Mouse (Mus musculus) forelimb bud, embryonic 11.5 days (tissue): ENCODE measurements around the gene Cttn.

Experiments used
- DNase-seq: peaks from one replicate; pipeline ENCODE4 v3.0.0-alpha.2; 2012; ENCODE audit warnings: low read depth, low spot score

The Cttn gene

GRCm38 (mm10) chr7:144470545-144471059, at the start of gene Cttn:
Gene Cttn (minus strand): TSS chr7:144471009.
- peak; percentile 85 for DNase-seq

- DNase-seq: no peak
These were observed 49.0 kb upstream of the Cttn start for GRCm38 (mm10) chr7:144519852-144520251.

- DNase-seq: no peak
These were observed 45.9 kb upstream of the Cttn start for GRCm38 (mm10) chr7:144516711-144517110.

- DNase-seq: no peak
These were observed 38.3 kb upstream of the Cttn start for GRCm38 (mm10) chr7:144509090-144509489.

GRCm38 (mm10) chr7:144506807-144507206, 36.0 kb upstream of the Cttn start:
- DNase-seq: no peak

GRCm38 (mm10) chr7:144503959-144504358, 33.1 kb upstream of the Cttn start:
- DNase-seq: no peak

- no peak for DNase-seq
These were observed 22.1 kb upstream of the Cttn start for GRCm38 (mm10) chr7:144492931-144493330.

GRCm38 (mm10) chr7:144490201-144490873, 19.5 kb upstream of the Cttn start:
- DNase-seq: no peak

GRCm38 (mm10) chr7:144489067-144489774, 18.4 kb upstream of the Cttn start:
- no peak for DNase-seq

- no peak for DNase-seq
These were observed 9.5 kb upstream of the Cttn start for GRCm38 (mm10) chr7:144480314-144480713.

GRCm38 (mm10) chr7:144479569-144479968, 8.8 kb upstream of the Cttn start:
- DNase-seq: no peak

GRCm38 (mm10) chr7:144475741-144476140, 4.9 kb upstream of the Cttn start:
- DNase-seq: no peak

- no peak for DNase-seq
These were observed 2.7 kb upstream of the Cttn start for GRCm38 (mm10) chr7:144473486-144473885.

- no peak for DNase-seq
These were observed 294 bp upstream of the Cttn start for GRCm38 (mm10) chr7:144471103-144471502.

- no peak for DNase-seq
These were observed 783 bp downstream of the Cttn start for GRCm38 (mm10) chr7:144469908-144470544.

GRCm38 (mm10) chr7:144469181-144469641, 1.6 kb downstream of the Cttn start:
- DNase-seq: no peak

GRCm38 (mm10) chr7:144468741-144469140, 2.1 kb downstream of the Cttn start:
- DNase-seq: no peak

- DNase-seq: no peak
These were observed 8.2 kb downstream of the Cttn start for GRCm38 (mm10) chr7:144462577-144462976.

GRCm38 (mm10) chr7:144461246-144461902, 9.4 kb downstream of the Cttn start:
- DNase-seq: no peak

GRCm38 (mm10) chr7:144458881-144459280, 11.9 kb downstream of the Cttn start:
- DNase-seq: no peak

- no peak for DNase-seq
These were observed 20.1 kb downstream of the Cttn start for GRCm38 (mm10) chr7:144450661-144451060.
